Mouse (Mus musculus): ENCODE data around the gene Gm42878.

GRCm38 (mm10) chr5:121586400-121587039, 41.2 kb upstream of the Gm42878 start:
- TF ChIP-seq CTCF (IDR thresholded peaks at IDR 0.05; ENCODE audit: low read depth) (no peak), EP300 (IDR thresholded peaks at IDR 0.05; ENCODE audit: low read depth) (no peak)

All from liver, embryonic 14.5 days (tissue).